Mouse (Mus musculus): Measurements from ENCODE around the gene Srrm4.

Srrm4 gene

DNA sequence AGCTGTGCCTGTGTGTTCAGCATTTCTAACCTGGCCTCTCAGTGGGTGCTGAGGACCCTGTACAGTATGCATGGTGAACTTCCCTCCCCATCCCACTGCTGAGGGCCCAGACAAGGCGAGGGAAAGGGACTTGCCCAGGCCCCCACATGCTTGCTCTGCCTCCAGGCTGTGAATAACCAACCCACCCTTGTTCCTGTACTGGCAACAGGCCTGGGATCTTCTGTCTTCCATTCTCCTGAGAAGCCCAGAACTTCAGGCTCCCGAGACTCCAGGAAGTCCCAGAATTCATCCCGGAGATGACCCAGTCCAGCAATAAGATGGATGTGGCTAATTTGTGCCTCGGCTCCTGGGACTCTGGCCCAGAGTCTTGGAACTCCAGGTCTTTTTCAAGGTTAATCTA is 105.5 kb downstream of the Srrm4 start:
- no peak for DNase-seq

DNA sequence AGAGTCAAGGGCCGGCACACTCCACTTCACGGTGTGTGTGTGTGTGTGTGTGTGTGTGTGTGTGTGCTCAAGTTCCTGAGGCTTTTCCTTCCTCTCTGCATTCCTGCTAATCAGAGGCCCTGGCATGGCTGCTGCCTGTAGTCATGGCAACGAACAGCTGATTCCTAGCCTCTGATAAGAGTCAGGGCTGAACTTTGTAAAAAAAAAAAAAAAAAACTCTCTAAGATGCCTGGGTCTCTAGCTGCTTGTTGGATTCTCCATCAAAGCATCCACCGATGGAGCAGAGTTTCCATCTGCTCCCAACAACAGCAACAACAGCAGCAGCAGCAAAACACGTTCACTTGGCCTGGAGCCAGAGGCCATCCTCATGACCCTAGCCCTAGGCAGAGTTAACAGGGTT is 106.5 kb downstream of the Srrm4 start:
- peak; percentile 81 for DNase-seq

DNA sequence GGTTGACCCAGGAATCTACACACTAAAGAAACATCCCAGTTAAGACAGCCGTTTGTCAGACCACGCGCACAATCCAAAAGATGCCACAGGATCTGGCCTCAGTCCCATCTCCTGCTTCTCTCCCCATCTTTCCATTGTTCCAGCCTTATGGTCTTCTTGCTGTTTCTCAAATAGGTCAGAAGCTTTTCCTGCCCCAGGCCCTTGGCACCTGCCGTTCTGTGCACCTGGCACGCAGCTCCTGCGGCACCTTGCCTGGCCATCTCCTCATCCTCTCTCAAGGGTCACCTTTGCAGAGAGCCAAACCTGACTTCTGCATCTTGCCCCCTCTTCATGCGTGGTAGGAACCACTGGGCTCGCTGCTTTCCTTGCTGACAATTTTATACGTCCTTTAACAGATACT is 107.4 kb downstream of the Srrm4 start:
- no peak for DNase-seq

DNA sequence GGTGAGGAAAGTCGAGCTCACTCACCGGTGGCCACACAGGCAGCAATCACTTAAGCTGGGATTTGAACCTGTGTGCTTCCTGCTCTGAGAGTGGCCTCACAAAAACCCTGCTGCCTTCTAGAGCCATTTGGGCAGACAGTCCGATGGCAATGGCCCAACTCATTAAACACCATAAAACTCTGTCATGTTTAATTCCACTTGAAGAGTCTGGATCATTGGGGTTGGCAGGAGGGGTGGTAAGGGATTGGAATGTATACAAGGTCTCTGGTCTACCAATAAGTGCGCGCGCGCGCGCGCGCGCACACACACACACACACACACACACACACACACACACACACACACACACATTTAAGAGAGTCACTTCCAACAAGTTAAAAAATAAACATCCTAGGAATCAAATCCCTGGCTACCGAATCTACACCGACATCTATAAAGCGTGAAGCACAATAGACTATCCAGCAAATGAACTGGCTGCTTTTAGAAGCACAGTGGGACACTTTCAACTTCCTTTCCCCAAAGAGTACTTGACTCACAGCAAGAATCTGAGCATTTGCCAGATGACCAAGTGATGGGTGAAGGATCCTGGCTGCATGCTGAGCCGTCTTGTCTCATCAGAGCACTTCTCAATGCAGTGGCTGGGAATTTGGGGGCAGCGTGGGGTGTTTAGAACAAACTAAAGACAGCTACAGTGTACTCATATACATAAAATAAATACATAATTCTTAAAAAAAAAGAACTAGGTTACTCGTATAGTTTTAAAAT is 112.8 kb downstream of the Srrm4 start:
- DNase-seq, result no peak

DNA sequence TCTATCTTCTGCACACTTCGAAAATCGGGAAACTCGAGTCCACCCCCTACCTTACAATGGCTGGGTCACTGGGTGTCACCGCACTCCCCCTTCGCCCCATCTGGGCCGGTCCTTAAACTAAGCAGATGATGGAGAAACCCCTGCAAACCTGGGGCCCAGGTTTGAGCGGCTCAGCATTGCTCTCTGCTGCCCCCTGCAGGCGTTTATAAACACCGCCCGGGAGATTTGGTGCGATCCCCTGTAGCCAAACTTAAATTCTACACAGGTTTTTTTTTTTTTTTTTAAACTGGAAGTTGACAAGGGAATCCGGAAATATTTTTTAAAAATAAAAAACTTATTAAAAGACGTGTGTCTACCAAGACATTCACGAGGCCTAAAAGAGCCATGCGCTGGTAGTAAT is 115.6 kb downstream of the Srrm4 start:
- DNase-seq, result peak; percentile 78

DNA sequence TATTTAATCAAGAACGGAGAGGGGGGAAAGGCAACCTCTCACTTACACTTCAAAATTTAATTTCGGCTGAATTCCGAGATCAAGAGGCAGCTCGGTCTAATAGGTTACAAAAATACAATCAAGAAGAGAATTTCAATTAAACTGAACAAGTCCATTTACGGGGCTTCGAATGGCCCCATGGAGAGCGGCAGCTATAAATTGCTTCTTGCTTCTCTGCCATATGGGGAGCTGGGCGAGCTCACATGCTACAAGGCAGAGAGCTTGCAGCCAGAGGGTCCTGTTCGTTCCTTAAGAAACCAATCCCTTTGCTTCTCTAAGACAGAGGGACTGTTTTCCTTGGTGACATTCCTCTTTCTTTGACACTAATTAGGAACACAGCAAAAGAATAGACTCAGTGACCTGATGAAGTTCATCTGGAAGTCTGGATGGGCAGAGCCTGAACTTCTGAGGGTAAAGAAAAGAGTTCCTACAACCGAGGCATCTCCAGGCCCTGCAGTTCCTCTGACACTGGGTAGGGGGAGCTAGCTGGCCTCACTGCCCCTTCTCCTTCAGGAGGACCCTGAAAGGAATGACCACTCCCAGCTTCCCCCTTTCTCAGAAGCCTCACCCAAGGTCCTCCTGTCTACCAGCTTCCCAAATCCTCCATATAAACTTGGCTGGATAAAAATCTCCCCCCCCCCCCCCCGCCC is 130.1 kb downstream of the Srrm4 start:
- peak; percentile 48 for DNase-seq

DNA sequence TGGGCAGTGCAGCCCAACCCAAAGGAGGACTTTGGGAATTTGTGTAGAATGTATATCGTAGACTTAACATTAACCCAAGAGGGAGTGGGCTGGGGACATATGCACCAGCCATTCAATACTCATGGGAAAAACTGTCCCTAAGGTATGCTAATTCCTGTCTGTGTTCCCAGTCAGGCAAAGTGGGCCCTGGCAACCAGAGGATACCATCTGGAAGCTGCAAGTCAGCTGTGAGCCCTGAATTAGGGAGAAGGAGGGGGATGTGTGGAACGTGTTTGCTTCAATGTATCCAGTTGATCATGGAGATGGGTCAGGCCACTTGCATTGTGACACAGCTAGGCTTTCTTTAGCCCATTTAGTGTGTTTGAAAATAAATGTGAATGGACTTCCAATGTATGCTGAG is 131.6 kb downstream of the Srrm4 start:
- DNase-seq, result no peak

DNA sequence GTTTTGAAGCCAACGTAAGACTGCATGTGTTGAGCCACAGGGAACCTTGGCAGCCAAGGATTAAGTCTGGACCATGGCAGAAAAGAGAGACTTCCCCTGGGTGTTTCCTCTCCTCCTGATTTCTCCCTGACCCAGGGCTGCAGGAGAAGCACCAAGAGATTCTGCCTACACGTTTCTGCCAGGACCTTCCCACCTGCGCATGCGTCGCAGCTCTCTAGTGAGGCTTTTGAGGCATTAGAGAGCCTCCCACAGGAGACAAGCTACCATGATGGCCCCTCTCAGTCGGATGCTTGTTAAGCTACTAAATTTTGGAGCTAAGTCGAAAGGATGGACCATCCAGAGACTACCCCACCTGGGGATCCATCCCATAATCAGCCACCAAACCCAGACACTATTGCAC is 133.8 kb downstream of the Srrm4 start:
- no peak for DNase-seq

DNA sequence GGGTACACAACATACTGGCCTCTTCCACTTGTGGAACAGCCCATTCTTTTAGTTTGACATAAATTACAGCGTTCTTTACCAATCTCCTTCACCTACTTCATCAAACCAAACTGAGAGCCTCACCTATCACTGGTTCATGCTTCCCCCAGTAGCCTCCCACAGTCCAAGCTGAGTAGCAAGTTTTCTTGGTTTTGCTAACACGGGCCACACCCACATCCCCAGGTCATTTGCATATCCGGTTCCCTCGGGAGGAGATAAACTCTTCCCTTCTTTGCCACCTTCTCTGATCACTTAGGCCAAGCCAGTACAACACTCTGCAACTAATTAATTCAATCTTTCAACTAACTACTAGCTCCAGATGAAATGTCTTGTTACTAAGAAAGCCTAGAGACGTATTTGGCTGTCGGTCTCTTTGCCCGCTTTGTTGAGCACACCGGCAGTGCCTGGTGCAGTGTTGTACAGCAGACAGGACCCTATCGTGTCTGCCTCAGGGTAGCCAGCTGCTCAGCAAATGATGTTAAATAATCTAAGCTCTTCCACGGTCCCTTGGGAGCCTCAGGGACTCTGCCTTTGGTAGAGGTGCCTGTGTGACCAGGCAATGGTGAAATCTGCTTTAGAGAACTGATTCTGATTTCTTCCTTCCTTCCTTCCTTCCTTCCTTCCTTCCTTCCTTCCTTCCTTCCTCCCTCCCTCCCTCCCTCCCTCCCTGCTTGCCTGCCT is 134.7 kb downstream of the Srrm4 start:
- DNase-seq, result no peak

DNA sequence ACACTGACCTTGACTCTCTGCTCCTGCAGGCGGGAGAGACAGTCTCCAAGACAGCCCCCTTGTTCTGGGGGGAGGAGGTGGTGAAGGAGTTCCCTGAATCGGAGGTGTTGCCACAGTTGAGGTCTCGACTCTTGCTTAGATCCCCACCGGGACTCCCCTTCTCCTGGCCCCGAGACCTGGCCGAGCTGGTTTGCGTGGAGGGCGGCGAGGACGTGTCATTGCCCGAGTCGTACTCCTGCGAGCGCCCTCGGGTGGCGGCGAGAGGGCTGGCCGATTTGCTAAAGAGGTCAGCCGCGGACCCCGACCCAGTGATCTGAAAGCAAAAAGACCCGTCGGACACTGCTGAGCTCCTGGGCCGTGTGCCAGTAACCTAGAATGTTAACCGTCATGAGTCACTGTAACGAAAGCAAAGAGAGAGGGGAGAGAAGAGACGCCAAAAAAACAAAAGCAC is 138.2 kb downstream of the Srrm4 start:
- DNase-seq, result peak; percentile 83

DNA sequence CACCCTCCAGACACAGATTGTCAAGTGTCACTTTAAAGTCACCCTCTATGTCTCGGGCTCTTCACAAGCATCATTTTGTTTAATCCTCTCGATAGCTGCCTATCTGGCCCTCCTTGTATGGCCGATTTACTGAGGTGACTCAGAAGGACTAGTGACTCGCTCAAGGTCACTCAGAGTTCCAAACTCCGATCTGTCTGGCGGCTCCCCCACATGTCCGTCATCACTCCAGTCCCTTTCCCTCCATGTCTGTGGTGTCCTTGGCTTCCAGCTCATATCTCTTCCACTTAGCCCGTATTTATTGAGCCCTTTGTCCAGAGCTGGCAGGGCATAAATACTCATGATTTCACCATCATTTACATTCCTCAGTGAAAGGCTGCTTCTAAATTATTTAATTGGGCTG is 140.7 kb downstream of the Srrm4 start:
- DNase-seq, result no peak

DNA sequence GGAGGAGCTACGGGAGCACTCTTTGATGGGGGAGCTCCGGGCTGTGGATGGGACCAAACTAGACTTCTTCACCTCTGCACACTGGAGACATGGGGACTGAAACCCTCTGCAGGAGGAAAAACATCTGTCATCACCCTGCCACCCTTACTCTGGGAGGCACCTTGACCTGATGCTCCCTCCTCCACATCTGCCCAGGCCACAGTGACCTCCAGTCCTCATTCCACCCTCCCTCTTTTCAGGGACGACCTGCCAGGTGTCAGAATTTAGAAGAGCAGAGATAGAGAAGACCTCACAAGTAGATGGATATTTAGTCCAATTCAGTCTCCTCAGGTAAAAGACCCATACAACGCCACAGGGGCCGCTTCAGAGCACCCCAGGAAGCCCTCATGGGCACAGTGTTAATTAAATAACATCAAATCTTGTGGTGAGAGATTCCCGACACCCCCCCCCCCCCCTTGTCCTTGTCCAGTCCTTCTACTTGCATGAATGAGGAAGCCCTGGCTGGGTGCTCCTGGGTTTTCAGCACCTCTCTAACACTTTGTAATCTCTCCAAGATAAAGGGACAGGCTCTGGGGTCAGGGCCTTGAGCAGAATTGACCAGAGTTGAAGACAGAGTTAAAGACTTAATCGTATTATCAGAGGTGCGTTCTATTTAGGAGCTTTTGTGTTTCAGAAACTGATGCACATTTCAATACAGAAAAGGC is 141.9 kb downstream of the Srrm4 start:
- DNase-seq, result no peak

DNA sequence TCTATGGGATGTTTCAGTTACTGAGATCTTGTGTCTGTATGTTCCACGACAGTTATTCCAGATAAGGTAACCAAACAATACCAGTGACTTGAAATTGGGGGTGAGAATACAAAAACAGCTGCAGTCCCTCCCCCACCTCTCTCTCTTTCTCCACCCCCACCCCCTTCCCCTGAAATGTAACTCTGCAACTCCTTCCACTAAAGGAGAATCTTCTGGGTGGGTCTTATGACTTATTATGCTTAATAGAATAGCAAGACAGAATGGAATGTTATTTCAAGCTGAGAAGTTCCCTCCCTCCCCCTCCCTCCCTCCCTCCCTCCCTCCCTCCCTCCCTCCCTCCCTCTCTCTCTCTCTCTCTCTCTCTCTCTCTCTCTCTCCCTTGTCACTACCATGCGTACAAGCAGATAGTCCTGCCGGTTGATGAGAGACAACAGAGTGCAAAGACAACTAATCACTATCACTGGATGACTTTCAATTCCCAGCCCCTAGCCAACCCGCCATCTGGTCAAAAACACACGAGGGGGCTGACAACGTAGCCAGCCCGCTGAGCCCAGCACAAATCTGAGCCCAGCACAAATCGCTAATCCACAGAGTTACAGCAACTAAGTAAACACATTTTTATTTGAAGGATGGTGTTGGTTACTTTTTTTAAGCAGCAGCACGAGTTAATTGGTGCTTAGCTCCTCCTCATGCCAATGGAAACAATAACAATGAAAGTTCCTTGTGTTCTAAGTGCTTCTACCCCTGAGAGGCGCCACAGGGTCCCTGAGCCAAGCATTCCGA is 143.0 kb downstream of the Srrm4 start:
- no peak for DNase-seq

DNA sequence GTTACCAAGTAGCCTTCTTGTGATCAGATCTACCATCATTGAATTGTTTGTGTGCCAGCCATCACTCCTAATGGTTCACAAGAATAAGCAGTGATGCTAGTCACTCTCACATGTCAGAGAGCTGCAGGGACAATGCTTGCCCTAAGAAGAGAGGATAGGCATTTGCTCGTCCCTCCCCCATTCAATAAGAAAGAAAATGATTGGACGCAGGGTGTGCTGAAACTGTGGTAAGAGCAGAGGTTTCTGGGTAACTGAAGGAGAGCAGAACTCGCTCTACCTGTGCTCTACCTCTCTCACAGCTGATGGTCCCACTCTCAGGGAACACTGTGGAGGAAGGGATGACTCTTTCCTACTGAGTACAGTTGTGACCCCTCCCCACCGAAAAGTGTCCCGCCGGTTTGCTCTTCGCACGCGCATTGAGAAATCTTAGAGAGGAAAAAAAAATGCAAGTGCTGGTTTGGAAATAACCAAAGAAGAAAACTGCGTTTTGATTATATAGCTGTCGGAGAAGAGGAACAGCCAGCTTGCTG is 143.7 kb downstream of the Srrm4 start:
- no peak for DNase-seq

DNA sequence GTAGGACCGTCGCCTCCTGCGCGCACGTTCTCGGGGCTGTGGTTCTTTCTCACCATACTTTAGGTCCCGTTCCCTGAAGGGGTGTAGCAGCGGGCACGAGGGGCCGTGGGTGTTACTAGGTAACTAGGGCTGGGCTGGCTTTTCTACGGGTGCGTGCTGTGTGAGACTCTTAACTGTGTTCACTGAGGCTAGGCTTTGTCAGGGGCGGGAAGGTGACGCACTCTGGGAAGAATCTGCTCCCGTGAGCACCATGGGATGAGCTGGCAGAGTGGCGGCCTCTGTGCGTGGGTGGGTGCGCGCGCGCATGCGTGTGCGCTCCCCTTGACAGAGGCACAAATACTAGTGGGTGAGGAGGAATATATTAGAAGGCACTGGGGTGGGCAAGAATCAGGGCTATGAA is 145.1 kb downstream of the Srrm4 start:
- DNase-seq, result no peak

DNA sequence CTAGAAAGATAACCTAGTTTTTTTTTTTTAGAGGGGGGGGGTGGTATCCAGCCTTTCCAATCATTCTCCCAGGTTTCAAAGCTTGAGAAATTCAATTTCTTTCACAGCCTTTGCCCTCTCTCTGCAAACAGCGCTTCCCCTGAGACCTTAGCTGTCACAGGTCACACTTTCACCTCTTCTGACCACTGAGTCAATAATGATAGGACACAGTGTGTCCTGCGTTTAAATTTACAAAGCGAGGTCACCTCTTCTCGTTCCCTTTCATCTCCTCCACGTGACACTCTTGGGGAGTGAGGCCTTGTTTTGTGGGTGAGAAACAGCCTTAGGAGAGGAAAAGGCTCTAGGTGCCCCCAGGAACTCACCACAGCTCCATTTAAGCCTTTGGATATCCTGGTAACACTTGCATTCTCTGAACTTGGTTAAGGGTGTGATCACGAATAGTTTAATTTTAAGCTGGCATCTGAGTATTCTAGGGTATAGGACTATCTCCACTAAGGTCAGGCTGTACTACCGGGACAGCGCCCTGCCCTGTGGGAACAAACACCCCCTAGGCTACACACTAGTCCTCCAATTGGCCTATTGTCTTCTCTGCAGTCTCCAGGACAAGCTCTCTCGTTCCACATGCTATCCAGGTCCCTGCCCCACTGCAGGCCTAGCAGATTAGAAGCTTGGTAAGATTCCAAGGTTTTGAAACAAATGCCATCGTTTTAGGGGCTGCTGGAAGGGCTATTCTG is 145.8 kb downstream of the Srrm4 start:
- no peak for DNase-seq

DNA sequence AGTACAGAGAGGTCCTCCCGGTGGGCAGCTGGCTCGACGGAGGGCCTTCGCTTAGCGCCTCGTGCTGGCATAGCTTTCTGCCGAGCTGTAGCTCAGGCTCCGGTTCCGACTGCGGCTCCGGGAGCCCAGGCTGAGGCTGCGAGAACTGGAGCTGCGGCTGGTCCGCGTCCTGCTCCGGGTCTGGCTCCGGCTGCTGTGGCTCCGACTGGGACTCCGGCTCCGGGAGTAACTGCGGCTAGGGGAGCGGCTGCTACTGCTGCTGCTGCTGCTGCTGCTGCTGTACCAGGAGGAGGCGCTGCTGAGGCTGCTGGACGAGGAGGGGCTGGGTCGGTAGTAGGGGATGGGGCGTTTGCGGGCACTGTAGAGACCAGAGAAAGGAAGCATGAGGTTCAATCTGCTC is 147.1 kb downstream of the Srrm4 start:
- DNase-seq, result peak; percentile 21

DNA sequence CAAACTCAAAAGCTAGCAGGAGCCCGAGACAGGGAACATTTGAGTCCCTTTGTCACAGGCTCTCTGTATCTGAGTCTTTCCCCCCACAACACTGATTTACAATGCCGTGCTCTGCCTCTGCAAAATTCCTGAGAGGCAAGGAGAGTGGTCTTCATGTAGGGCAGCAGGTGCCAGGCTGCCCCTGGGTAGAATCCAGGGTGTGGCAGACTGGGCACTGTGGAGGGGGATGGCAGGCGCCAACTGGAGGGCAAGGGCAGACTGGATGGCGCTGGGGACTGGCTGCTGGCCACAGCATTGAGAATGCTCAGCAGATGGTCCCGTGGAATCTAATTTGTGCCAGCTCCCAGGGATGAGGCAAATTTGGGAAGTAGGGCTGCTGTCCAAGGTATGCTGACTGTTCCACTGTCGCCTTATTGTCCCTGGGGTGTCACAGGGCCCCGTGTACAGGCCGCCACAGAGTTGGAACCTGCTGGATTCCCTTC is 148.1 kb downstream of the Srrm4 start:
- DNase-seq, result no peak

DNA sequence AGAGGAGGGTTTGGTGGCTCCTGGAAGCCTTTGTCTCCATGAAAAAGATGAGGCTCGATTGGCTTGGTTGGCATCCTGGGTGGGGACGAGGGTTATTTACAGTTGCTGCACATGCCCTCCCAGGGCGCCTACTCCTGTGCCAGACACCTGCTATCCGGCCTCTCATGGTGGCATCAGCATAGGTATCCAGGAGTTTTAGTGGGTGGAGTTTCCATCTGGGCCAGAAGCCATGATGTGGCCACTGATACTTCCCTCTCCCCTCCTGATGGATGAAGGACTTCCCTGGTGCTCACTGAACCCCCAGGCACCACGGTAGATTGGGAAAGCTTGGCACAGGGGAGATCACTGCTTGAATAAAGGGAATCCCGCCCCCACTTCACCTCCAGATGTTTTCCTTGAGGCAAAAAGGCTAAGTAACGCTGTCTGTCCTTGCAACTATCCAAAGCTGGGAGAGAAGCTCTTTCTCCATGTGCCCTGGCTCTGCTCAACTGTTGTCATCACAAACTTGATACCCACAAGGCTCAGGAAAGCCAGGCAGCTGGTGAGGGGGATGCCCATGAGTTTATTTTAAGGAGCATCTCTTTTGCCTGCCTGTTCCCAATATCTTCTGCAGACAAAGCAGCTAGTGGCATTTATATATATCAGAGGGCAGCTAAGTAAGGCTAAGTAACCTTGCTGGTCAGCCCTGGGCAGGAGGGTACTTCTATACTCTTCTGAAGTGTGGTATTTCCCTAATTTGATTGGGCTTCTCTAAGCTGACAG is 148.7 kb downstream of the Srrm4 start:
- DNase-seq, result no peak

DNA sequence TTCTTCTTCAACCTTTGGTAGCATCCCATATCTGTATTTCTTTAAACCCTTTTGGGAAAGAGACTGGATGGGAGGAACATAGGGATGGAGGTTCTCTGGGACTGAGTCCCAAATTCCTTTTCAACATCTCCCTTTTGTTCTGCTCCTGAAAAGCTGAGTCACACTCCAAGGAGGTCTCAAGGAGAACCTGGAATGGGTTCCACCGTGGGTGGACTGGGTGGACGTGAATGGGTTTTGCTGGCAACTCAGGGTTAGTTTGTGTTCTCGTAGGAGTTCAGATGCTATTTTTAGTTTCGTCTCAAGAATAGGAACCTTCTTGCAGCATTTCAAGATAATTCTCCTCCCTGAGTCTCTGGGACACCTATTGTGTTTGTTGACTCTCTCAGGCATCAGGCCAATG is 151.4 kb downstream of the Srrm4 start:
- no peak for DNase-seq

DNA sequence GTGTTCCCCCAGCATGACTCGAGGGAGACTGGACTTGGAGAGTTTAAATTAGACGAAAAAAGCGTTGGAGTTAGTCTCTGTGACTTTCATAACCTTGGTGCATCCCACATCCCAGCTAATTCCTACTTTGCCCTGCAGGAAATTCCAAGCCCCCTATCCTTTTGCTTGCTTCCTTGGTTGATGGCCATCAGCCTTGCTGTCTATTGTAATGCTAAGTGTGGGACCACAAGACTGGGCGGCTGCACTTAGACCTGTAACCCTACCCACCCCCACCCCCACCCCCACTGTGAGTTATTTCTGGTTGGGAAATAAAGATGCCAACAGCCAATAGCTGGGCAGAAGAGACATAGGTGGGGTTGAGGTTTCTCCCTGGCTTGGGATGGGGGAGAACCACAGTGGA is 153.3 kb downstream of the Srrm4 start:
- no peak for DNase-seq

Measured in embryo, embryonic 11 days (tissue).